Mouse (Mus musculus): ENCODE data around the gene 4930583I09Rik. TPM values are rescaled to one million over a fixed set of nuclear protein-coding genes. Genes with fewer than 3 reads are reported as not detected.

Gene 4930583I09Rik
- not detected for total RNA-seq (2021)

- DNase-seq (ENCODE audit: extremely low spot score in 1 of 2, low spot score in 2 of 2), result no peak
- intact Hi-C loops (cut with DNase I), result no loop called here
Measured at GRCm38 (mm10) chr17:64835928-64836327, at the start of gene 4930583I09Rik. TSS of gene 4930583I09Rik (minus strand) at chr17:64836071.

DNA sequence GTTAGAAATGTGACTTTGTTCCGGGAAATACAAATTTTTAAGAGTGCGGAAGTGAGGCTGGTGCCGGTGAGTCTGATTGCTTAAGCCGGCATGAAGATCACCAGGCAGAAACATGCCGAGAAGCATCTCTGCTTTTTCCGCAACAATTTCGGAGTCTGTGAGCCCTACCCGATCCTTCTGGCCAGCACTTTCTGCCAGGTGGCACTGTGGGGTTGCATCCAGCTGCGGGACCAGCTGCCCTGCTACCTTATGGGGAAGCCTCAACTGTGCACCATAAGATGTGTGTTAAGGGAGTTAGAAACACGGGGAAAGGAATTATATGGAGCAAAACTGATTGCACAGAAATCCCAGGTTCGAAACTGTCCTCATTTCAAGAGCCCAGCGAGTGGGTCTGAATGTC, 40.2 kb upstream of the 4930583I09Rik start:
- DNase-seq (ENCODE audit: extremely low spot score in 1 of 2, low spot score in 2 of 2), result no peak
- intact Hi-C loops (cut with DNase I), result no loop called here

DNA sequence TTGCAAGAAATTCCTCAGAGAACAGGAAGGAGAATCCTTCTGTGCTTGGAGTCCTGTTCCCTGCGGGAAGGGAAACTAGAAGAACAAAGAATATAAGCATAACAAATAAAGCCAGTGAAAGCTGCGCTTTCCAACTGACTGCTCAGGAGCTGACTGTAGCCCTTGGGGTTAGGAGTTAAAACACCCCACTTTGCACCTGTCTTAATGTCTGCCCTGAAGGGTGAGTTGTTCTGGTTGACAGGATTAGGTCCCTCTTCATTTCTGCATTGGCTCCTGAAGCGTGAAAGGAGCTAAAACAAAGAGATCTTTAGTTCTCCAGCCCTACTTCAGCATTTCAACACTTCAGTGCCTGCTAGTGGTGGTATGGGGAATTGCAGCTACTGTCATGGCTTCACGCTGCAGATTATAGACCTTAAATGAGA, 37.8 kb upstream of the 4930583I09Rik start:
- intact Hi-C loops (cut with DNase I), result no loop called here
- DNase-seq (ENCODE audit: extremely low spot score in 1 of 2, low spot score in 2 of 2), result no peak

- no peak for DNase-seq (ENCODE audit: extremely low spot score in 1 of 2, low spot score in 2 of 2)
- intact Hi-C loops (cut with DNase I), result no loop called here
Measured at GRCm38 (mm10) chr17:64863817-64864216, 27.9 kb upstream of the 4930583I09Rik start.

DNA sequence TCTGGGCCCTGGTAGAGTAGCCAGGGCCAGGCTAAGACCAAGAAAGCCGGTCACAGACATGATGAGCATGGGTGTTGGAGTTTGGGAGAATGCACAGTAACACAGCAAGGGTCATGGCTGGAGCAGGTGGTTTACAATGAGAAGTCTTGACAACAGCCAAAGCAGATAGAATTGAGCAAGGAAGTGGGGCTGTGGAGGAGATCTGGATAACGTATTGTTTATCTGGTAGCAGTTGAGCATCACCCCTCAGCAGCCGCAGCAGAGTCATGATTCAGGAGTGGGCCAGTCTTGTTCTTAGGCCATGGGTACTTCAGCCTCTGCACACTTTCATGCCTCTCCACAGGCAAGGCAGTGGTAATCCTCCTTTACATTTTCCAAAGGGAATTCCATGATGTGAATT, 25.1 kb upstream of the 4930583I09Rik start:
- intact Hi-C loops (cut with DNase I), result no loop called here

GRCm38 (mm10) chr17:64858848-64859247, 23.0 kb upstream of the 4930583I09Rik start:
- DNase-seq (ENCODE audit: extremely low spot score in 1 of 2, low spot score in 2 of 2), result no peak
- intact Hi-C loops (cut with DNase I), result no loop called here

More for the DNA sequence above, 25.1 kb upstream of the 4930583I09Rik start:
- no peak for DNase-seq (ENCODE audit: extremely low spot score in 1 of 2, low spot score in 2 of 2)

DNA sequence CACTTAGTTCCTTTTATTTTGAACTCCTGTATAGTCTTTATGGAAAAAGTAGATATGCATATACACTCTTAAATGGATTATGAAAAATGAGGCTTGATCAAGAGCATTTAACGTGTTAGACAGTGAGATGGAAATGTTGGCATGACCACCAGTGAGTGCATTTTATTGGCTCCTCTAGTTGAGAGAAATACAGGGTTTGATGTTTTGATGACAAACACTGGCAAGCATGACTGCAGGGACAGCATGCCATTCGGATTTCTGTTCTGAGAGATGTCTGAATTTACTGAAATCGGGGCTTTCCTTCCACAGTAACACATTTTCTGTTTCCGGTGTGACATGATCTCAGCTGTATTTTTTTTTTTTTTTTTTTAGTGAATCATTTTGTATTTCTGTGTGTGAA, 12.2 kb upstream of the 4930583I09Rik start:
- intact Hi-C loops (cut with DNase I), result no loop called here
- DNase-seq (ENCODE audit: extremely low spot score in 1 of 2, low spot score in 2 of 2), result no peak

DNA sequence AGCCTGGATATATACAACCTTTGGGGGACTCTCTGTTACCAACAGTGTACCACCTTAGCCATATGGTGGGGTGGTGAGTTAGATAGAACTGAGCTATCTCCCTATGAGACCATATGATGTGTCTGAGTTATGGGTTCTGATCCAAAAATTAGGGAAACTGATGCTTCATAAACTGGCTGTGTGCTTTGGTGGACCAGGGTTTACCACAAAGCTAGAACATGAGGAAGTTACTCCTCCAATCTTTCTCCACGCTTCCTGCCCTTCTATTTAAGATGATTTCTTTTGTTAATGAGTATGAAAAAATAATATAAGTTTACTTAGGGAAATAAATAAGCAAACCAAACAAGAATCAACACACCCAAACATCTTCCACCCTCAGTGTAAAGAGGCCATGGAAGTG, 10.8 kb upstream of the 4930583I09Rik start:
- DNase-seq (ENCODE audit: extremely low spot score in 1 of 2, low spot score in 2 of 2), result no peak
- intact Hi-C loops (cut with DNase I), result no loop called here

DNA sequence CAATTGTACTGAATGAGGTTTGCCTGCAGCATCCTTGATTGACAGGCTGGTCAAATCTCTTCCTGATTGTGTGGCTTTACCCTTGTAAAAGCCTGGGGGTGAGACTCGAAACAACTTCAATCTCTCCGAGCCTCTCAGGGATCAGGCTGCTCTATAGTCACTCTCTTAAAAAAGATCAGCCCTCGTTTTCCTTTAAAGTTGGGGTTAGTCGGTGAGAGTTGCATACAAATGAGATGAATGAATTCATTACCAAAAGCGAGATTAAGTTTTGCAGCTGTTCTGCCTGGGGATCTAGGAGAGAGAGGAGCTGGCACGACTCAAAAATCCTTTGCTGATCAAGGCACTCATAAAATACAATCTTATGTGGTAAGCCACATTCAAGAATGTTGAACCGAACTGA, 1.0 kb upstream of the 4930583I09Rik start:
- peak in 1 of 2 experiments; percentile 6 for DNase-seq (ENCODE audit: extremely low spot score in 1 of 2, low spot score in 2 of 2)
- intact Hi-C loops (cut with DNase I), result no loop called here

- intact Hi-C loops (cut with DNase I), result no loop called here
- DNase-seq (ENCODE audit: extremely low spot score in 1 of 2, low spot score in 2 of 2), result no peak
Measured at GRCm38 (mm10) chr17:64836352-64836751, 481 bp upstream of the 4930583I09Rik start.

- intact Hi-C loops (cut with DNase I), result no loop called here
- no peak for DNase-seq (ENCODE audit: extremely low spot score in 1 of 2, low spot score in 2 of 2)
Measured at GRCm38 (mm10) chr17:64833906-64834490, 1.9 kb downstream of the 4930583I09Rik start.

DNA sequence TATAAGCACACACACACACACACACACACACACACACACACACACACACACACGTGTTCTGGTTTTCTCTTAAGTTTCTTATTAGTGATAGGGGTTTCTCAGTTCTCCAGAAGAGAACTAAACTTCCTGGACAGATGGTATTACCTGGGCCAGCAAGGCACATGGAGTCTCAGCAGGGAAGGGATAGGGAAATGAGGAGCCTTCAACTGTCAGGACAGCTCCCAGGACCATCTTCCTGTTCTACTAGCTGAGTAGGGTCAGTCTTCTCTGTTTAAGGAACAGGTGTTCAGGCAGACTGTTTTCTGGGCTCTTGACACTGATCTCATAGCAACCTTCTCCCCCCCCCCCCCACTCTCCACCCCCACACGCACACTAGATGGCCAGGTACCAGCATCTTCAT, 2.8 kb downstream of the 4930583I09Rik start:
- intact Hi-C loops (cut with DNase I), result no loop called here
- no peak for DNase-seq (ENCODE audit: extremely low spot score in 1 of 2, low spot score in 2 of 2)

GRCm38 (mm10) chr17:64827482-64827881, 8.4 kb downstream of the 4930583I09Rik start:
- DNase-seq (ENCODE audit: extremely low spot score in 1 of 2, low spot score in 2 of 2), result no peak

GRCm38 (mm10) chr17:64826843-64827242, 9.0 kb downstream of the 4930583I09Rik start:
- intact Hi-C loops (cut with DNase I), result no loop called here
- DNase-seq (ENCODE audit: extremely low spot score in 1 of 2, low spot score in 2 of 2), result no peak

More at GRCm38 (mm10) chr17:64827482-64827881, 8.4 kb downstream of the 4930583I09Rik start:
- intact Hi-C loops (cut with DNase I), result no loop called here

DNA sequence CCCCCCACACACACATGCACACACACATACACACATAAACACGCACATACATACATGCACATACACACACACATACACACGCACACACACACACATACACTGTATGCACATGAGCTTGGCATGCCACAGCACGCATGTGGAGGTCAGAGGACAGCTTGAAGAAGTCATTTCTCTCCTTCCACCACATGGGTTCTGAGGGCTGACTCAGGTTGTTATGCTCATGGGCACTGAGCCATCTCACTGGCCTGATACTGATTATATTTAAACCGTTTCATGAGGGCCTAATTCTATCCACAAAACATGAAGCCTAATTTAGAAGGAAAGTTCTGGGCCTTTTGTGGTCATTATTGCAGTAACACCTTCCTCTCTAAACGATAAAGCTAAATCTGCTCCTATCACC, 13.3 kb downstream of the 4930583I09Rik start:
- intact Hi-C loops (cut with DNase I), result no loop called here
- no peak for DNase-seq (ENCODE audit: extremely low spot score in 1 of 2, low spot score in 2 of 2)

GRCm38 (mm10) chr17:64820841-64821593, 14.9 kb downstream of the 4930583I09Rik start:
- DNase-seq (ENCODE audit: extremely low spot score in 1 of 2, low spot score in 2 of 2), result no peak
- intact Hi-C loops (cut with DNase I), result no loop called here

DNA sequence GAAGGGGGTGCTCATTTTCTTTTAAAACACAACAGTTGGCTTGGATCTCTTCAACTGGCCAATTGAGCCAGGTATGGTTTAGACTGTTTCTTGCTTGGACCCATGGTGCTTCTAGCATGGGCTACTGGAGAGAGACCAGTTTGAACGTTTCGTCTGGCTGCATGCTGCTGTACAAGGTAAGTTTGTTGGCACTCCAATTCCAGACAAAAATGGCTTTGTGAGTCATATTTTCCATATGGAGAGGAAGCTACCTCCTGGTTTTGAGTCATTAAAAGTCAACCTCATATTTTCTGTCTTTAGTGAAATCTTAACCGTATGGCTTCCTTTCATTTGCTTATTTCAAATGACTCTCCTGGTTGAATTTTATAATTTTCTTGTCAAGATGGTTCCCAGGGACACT, 19.6 kb downstream of the 4930583I09Rik start:
- DNase-seq (ENCODE audit: extremely low spot score in 1 of 2, low spot score in 2 of 2), result no peak
- intact Hi-C loops (cut with DNase I), result no loop called here

- DNase-seq (ENCODE audit: extremely low spot score in 1 of 2, low spot score in 2 of 2), result no peak
- intact Hi-C loops (cut with DNase I), result no loop called here
Measured at GRCm38 (mm10) chr17:64815806-64816205, 20.1 kb downstream of the 4930583I09Rik start.

DNA sequence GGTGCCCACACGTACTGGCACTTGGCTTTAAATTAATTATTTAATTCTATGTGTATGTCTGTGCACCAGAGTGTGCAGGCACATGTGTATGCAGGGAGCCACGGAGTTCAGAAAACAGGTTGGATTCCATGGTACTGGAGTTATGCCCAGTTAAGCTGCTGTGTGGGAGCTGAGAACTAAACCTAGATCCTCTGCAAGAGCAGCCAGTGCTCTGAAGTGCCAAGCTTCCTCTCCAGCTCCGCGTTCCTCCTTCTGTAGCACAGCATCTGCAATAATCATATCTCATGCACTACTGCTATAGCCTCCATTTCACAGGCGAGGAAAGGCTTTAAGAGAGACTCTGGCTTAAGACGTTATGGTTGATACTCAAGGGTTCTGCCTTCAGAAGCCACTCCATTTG, 22.3 kb downstream of the 4930583I09Rik start:
- intact Hi-C loops (cut with DNase I), result no loop called here
- DNase-seq (ENCODE audit: extremely low spot score in 1 of 2, low spot score in 2 of 2), result no peak

DNA sequence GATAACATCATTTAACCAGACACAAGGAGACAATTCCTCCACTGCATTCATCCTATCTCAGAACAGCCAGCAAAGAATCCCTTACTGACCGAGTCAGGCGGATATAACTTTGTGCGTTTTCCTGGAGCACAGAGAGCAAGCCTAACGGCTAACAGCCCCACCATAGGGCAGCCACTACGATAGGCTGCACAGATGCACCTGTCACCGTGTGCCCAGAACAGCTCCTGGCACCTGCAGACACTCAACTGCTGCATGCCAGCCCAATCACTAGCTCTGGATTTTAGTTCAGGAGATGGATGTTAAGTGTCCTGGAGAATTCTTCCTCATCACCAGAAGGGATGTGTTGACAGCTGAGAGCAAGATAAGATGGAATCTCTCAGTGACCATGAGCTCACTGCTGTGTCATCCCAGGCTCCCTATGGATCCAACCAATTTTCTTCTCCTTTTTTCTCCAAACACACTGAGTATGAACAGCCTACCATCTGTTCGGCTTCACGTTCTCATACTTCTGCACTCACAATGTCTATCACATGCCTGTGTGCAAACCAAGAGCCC, 29.8 kb downstream of the 4930583I09Rik start:
- intact Hi-C loops (cut with DNase I), result no loop called here
- DNase-seq (ENCODE audit: extremely low spot score in 1 of 2, low spot score in 2 of 2), result no peak
